Mouse (Mus musculus) adrenal gland, postnatal 25 days (tissue): ENCODE results near the gene Zfp786. TPM values are rescaled to one million over a fixed set of nuclear protein-coding genes. Genes with fewer than 3 reads are reported as not detected.
"Not testable (repeated sequence)": the region's sequence is repeated elsewhere in the genome, so short reads cannot be mapped to it uniquely, and the experiment has no call there.

ENCODE experiments used
- DNase-seq: peaks from one replicate; pipeline ENCODE4 v3.0.0; 2021; ENCODE audit warnings: mixed read lengths
- long read RNA-seq: library from polyadenylated mRNA; stranded (forward); transcript quantifications from one replicate; pipeline ENCODE4 v2.0.0, GENCODE M21; 2021
- total RNA-seq: library from RNA; stranded (reverse); gene quantifications from 2 replicates; pipeline ENCODE4 v1.2.3, GENCODE M21; 2021

Gene Zfp786
- 1.6 and 2.9 TPM in 2 replicates for total RNA-seq
- long read RNA-seq, partial matches to known transcripts, result 0 of 2 reads
- long read RNA-seq, other reads (novel, unspliced or antisense), result 0 of 2 reads

GRCm38 (mm10) chr6:47830104-47831078 lies at the start of gene Zfp786:
Zfp786 (minus strand) TSS chr6:47830867.
- DNase-seq, result peak; percentile 95

GRCm38 (mm10) chr6:47880166-47880565 lies 49.5 kb upstream of the Zfp786 start:
- DNase-seq, result no peak

GRCm38 (mm10) chr6:47879049-47879716 lies 48.5 kb upstream of the Zfp786 start:
- no peak for DNase-seq

- DNase-seq, result no peak
Observed at GRCm38 (mm10) chr6:47878593-47878992, 47.9 kb upstream of the Zfp786 start.

- DNase-seq, result no peak
Observed at GRCm38 (mm10) chr6:47878133-47878514, 47.5 kb upstream of the Zfp786 start.

- peak; percentile 92 for DNase-seq
Observed at GRCm38 (mm10) chr6:47877461-47878132, 46.9 kb upstream of the Zfp786 start.

- no peak for DNase-seq
Observed at GRCm38 (mm10) chr6:47877058-47877457, 46.4 kb upstream of the Zfp786 start, which contains the start of gene Zfp282. Zfp282 (plus strand) TSS chr6:47877204.

GRCm38 (mm10) chr6:47872266-47872665 lies 41.6 kb upstream of the Zfp786 start:
- DNase-seq, result no peak

- DNase-seq, result not testable (repeated sequence)
Observed at GRCm38 (mm10) chr6:47857729-47858128, 27.1 kb upstream of the Zfp786 start.

GRCm38 (mm10) chr6:47857241-47857640 lies 26.6 kb upstream of the Zfp786 start:
- DNase-seq, result no peak

GRCm38 (mm10) chr6:47845779-47846178 lies 15.1 kb upstream of the Zfp786 start:
- no peak for DNase-seq

GRCm38 (mm10) chr6:47842337-47842736 lies 11.7 kb upstream of the Zfp786 start:
- no peak for DNase-seq

GRCm38 (mm10) chr6:47841831-47842230 lies 11.2 kb upstream of the Zfp786 start:
- DNase-seq, result no peak

- no peak for DNase-seq
Observed at GRCm38 (mm10) chr6:47841077-47841476, 10.4 kb upstream of the Zfp786 start.

- no peak for DNase-seq
Observed at GRCm38 (mm10) chr6:47837630-47838029, 7.0 kb upstream of the Zfp786 start.

- DNase-seq, result peak; percentile 64
Observed at GRCm38 (mm10) chr6:47835984-47836521, 5.4 kb upstream of the Zfp786 start.

- peak; percentile 98 for DNase-seq
Observed at GRCm38 (mm10) chr6:47835482-47835983, 4.9 kb upstream of the Zfp786 start, which contains the start of gene Zfp398. Zfp398 (plus strand) TSS chr6:47835661.

GRCm38 (mm10) chr6:47832220-47832619 lies 1.6 kb upstream of the Zfp786 start:
- no peak for DNase-seq

GRCm38 (mm10) chr6:47828950-47829349 lies 1.7 kb downstream of the Zfp786 start:
- no peak for DNase-seq

- DNase-seq, result no peak
Observed at GRCm38 (mm10) chr6:47827462-47827861, 3.2 kb downstream of the Zfp786 start.

- no peak for DNase-seq
Observed at GRCm38 (mm10) chr6:47824241-47824640, 6.4 kb downstream of the Zfp786 start.

- DNase-seq, result no peak
Observed at GRCm38 (mm10) chr6:47821776-47822175, 8.9 kb downstream of the Zfp786 start.
